Mouse (Mus musculus) ES-E14 (cell line): ENCODE measurements around the gene Tepsin. TPM values are rescaled to one million over a fixed set of nuclear protein-coding genes. Genes with fewer than 3 reads are reported as not detected.
A peak's percentile ranks its signal among the peaks of the same experiment; 100 is the strongest.

Source experiments
- DNase-seq: peaks from one replicate; pipeline ENCODE4 v3.0.0-alpha.2; 2013; ENCODE audit warnings: low read depth, low spot score
- H3K27ac ChIP-seq: 2 replicates; pipeline ENCODE4 v1.5.1; 2012; ENCODE audit warnings: low read depth, mild to moderate bottlenecking, low read length, moderate library complexity, mixed read lengths; ENCODE audit not compliant: poor library complexity, insufficient read depth, severe bottlenecking
- H3K36me3 ChIP-seq: 2 replicates; pipeline ENCODE4 v1.6.1; 2012; ENCODE audit warnings: mild to moderate bottlenecking, low read length, moderate library complexity, mixed read lengths; ENCODE audit not compliant: control insufficient read depth, poor library complexity, insufficient read depth, severe bottlenecking
- H3K4me1 ChIP-seq, 2 experiments: fragments of 150-350 bp in 1 of 2; sonication (generic) in 1 of 2; 2 replicates each; pipeline ENCODE4 v1.6.1; 2012; ENCODE audit warnings: low read length in 2 of 2, mild to moderate bottlenecking in 1 of 2, mixed read lengths in 1 of 2; ENCODE audit not compliant: control insufficient read depth in 2 of 2, insufficient read depth in 2 of 2, poor library complexity in 1 of 2
- H3K4me3 ChIP-seq, 2 experiments: fragments of 150-350 bp in 1 of 2; sonication (generic) in 1 of 2; 2 replicates each; pipeline ENCODE4 v1.5.1; 2012; ENCODE audit warnings: low read length in 2 of 2, low read depth in 1 of 2, mild to moderate bottlenecking in 1 of 2, mixed read lengths in 1 of 2; ENCODE audit not compliant: insufficient read depth in 1 of 2, poor library complexity in 1 of 2, severe bottlenecking in 1 of 2
- H3K9ac ChIP-seq: 2 replicates; pipeline ENCODE4 v1.6.1; 2012; ENCODE audit warnings: low read depth, mild to moderate bottlenecking, low read length, mixed read lengths; ENCODE audit not compliant: poor library complexity, insufficient read depth, severe bottlenecking
- H3K9me3 ChIP-seq: fragments of 150-350 bp; sonication (generic); 2 replicates; pipeline ENCODE4 v1.6.1; 2012; ENCODE audit warnings: low read depth, mild to moderate bottlenecking, low read length; ENCODE audit not compliant: control insufficient read depth, insufficient read depth
- CHD2 ChIP-seq: IDR thresholded peaks from 2 replicates; pipeline ENCODE4 v1.6.1; 2014; ENCODE audit warnings: mild to moderate bottlenecking, low read depth, low read length, inconsistent platforms
- HCFC1 ChIP-seq: IDR thresholded peaks from 2 replicates; pipeline ENCODE4 v1.6.1; 2012; ENCODE audit warnings: low read length, inconsistent platforms, borderline replicate concordance; ENCODE audit not compliant: insufficient read depth
- MAFK ChIP-seq: IDR thresholded peaks from 2 replicates; pipeline ENCODE4 v1.6.1; 2014; ENCODE audit warnings: mild to moderate bottlenecking, low read depth, low read length, inconsistent platforms; ENCODE audit not compliant: insufficient read depth
- ZC3H11A ChIP-seq: IDR thresholded peaks from 2 replicates; pipeline ENCODE4 v1.6.1; 2012; ENCODE audit warnings: low read depth, mild to moderate bottlenecking, inconsistent platforms, low read length, borderline replicate concordance
- ZNF384 ChIP-seq: IDR thresholded peaks from 2 replicates; pipeline ENCODE4 v1.6.1; 2012; ENCODE audit warnings: low read depth, low read length, inconsistent platforms
- in situ Hi-C, 2 experiments: fragments of 600-800 bp; cut with MboI; formaldehyde crosslinking; loops; one replicate each; pipeline ENCODE4 v1.15.1; 2025; ENCODE audit warnings: low sequenced_read_pairs in 2 of 2, inconsistent platforms in 1 of 2; ENCODE audit not compliant: unreplicated experiment in 2 of 2
- total RNA-seq: library from RNA; depleted of rRNA; stranded (reverse); fragments of 300-350 nt; gene quantifications from 2 replicates; pipeline ENCODE4 v1.2.3, GENCODE M21; 2012

Tepsin gene
- total RNA-seq, 1 experiment: 26.5 TPM

- Histone ChIP-seq H3K36me3 (peaks cover 15% of the 10 kb centered on the region; the same call in 1 of the 2 replicates), H3K4me3 (no peak overlapping the region), H3K9ac (no peak overlapping the region), H3K9me3 (no peaks in the 10 kb centered on the region), H3K27ac (no peak overlapping the region), H3K4me1 (peaks cover 0 to 10% of the 10 kb centered on the region in 2 experiments; a peak in 1 of 4 replicates)
- no peak for DNase-seq
- in situ Hi-C loops: no loop called here
- TF ChIP-seq MAFK: no peak
- no peak for TF ChIP-seq HCFC1
- TF ChIP-seq CHD2: no peak
- TF ChIP-seq ZNF384: no peak
- no peak for TF ChIP-seq ZC3H11A
These were observed 35.2 kb downstream of the Tepsin start for GRCm38 (mm10) chr11:120063326-120063725.

GRCm38 (mm10) chr11:120060634-120061033, 37.9 kb downstream of the Tepsin start:
- DNase-seq: no peak
- TF ChIP-seq CHD2 (no peak), ZNF384 (no peak), ZC3H11A (no peak)
- Histone ChIP-seq H3K4me3 (no peak overlapping the region), H3K9me3 (no peaks in the 10 kb centered on the region), H3K27ac (no peak overlapping the region), H3K4me1 (peaks cover 0 to 3% of the 10 kb centered on the region in 2 experiments; a peak in 1 of 4 replicates), H3K36me3 (peaks cover 6% of the 10 kb centered on the region; the same call in 1 of the 2 replicates), H3K9ac (no peak overlapping the region)
- in situ Hi-C loops: no loop called here

GRCm38 (mm10) chr11:120055953-120056732, 42.4 kb downstream of the Tepsin start:
- no peaks in the 10 kb centered on the region for H3K9me3 ChIP-seq
- in situ Hi-C loops: no loop called here
- H3K4me1 ChIP-seq: peaks cover 0 to 3% of the 10 kb centered on the region in 2 experiments; a peak in 1 of 4 replicates
- no peak overlapping the region for H3K4me3 ChIP-seq
- no peak overlapping the region for H3K9ac ChIP-seq
- TF ChIP-seq CHD2: no peak
- TF ChIP-seq ZNF384: no peak
- no peak for TF ChIP-seq MAFK
- TF ChIP-seq ZC3H11A: no peak
- TF ChIP-seq HCFC1: no peak
- no peak for DNase-seq
- no peak overlapping the region for H3K27ac ChIP-seq
- no peaks in the 10 kb centered on the region for H3K36me3 ChIP-seq

GRCm38 (mm10) chr11:120053846-120054245, 44.7 kb downstream of the Tepsin start:
- H3K4me1 ChIP-seq: peaks cover 0 to 4% of the 10 kb centered on the region in 2 experiments; a peak in 1 of 4 replicates
- in situ Hi-C loops: no loop called here
- H3K9ac ChIP-seq: no peak overlapping the region
- DNase-seq: no peak
- H3K27ac ChIP-seq: no peak overlapping the region
- no peak overlapping the region for H3K4me3 ChIP-seq
- no peaks in the 10 kb centered on the region for H3K9me3 ChIP-seq
- no peaks in the 10 kb centered on the region for H3K36me3 ChIP-seq
- no peak for TF ChIP-seq ZC3H11A
- no peak for TF ChIP-seq HCFC1
- TF ChIP-seq ZNF384: no peak
- 0 out of 2 replicates have a peak, but pooled peaks have one; percentile 60 for TF ChIP-seq CHD2

- in situ Hi-C loops: no loop called here
- TF ChIP-seq ZC3H11A (no peak), MAFK (no peak), ZNF384 (no peak), HCFC1 (no peak), CHD2 (no peak)
- peaks cover 1 to 11% of the 10 kb centered on the region in 2 experiments; a peak in 2 of 4 replicates for H3K4me1 ChIP-seq
- no peaks in the 10 kb centered on the region for H3K9me3 ChIP-seq
- no peaks in the 10 kb centered on the region for H3K36me3 ChIP-seq
- DNase-seq: no peak
- no peak overlapping the region for H3K4me3 ChIP-seq
- H3K9ac ChIP-seq: no peak overlapping the region
- H3K27ac ChIP-seq: no peak overlapping the region
These were observed 46.3 kb downstream of the Tepsin start for GRCm38 (mm10) chr11:120052274-120052673.
